Mouse (Mus musculus) adrenal gland, adult 8-10 months (tissue): ENCODE data around the gene G430095P16Rik. TPM values are rescaled to one million over a fixed set of nuclear protein-coding genes. Genes with fewer than 3 reads are reported as not detected.

Experiments
- DNase-seq: peaks from one replicate; pipeline ENCODE4 v3.0.0; 2022
- total RNA-seq, 4 experiments: library from RNA; stranded (reverse); gene quantifications; 2 replicates each; pipeline ENCODE4 v1.2.4; 2022

G430095P16Rik gene
- total RNA-seq, 4 experiments from 2014 or later: 0.52 to 0.73 TPM; not detected in 2

DNA sequence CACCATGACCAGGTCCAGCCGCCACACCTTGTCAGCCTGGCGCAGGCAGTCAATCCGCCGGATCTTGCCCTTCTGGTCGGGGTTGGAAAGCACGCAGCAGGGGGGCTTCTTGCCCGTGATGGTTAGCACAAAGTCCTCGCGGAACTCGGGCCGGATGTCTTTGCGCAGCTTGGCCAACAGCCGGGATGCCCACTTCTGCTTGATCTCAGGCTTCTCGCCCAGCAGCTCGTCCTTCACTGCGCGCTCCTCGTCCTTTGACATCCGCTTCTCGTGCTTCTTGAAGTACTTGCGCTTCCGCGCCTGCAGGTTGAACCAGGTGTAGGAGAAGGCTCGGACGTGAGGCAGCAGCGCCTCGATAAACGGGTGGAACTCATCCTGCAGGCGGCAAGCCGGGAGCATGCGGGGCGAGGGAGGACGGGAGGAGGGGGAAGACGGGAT is 49.2 kb downstream of the G430095P16Rik start:
- DNase-seq: no peak

DNA sequence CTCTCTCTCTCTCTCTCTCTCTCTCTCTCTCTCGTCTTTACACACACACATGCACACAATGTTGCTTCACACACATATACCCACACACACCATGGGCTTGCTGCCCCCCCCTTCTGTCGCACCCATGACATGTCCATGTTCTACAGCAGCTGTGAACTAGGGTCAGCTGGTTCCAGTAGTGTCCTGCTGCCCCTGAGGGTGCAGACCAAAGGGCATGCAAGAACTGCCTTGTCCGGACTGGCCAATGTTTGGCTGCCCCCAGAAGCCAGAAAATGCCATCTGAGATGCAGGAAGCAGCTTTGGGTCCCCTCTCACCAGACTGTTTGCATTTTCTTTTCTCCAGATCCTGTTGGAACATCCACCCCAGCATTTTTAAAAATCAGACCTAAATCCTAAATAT is 49.8 kb downstream of the G430095P16Rik start:
- DNase-seq: no peak

DNA sequence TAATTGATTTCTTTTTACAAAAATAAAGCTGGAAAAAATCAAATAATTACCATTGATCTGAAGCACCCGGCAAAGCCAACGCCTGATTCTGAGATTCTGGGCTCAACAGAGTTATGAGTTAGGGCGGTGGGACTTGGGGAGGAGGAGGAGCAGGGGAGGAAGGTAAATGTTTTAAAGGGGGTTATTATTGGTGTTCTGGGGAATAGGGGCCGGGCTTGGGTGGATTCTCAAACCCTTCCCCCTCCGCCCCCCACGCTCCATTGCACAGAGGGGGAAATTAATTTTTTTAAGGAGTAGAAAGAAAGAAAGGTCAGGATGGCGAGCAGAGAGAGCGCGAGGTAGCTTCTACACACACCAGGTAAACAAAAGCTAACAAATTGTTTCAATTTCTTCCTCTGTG is 50.5 kb downstream of the G430095P16Rik start:
- no peak for DNase-seq

DNA sequence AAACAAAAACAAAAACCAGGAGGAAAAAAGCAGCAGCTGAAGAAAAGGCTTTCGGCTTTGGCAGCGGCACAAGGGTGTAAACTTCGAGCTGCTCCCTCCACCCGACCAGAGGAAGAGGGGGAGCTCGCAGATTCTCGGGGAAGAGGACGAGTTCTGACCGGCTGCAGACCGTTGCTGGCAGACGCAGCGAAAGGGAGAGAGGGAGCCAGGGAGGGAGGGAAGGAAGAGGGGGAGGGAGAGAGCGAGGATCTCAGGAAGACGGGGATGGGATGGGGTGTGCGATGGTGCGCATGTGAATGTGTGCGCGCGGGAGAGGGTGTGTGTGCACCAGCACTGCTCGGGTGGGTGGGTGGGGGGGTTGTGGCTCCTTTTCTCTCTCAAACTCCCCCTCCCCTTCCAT is 51.0 kb downstream of the G430095P16Rik start:
- DNase-seq: peak; percentile 39

DNA sequence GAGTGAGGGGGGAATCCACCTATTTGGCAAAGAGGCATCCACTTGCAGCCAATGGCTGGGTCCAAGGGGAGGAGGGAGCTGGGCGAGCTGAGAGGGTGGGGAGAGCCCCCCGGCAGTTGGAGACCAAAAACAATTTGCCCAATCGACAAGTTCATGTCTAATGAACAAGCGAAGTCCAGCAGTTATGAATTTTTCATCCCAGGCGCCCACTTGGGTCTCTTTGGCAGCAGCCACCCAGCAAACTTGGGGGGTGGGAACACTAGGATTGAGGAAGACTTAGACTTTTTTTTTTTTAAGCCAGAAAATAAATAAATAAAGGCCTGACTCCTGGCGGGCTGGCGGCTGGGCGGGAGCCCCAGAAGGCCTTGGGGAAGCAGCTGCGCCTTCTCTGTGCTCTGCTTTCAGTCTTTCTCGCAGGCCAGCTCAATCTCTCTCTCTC is 51.7 kb downstream of the G430095P16Rik start:
- no peak for DNase-seq

DNA sequence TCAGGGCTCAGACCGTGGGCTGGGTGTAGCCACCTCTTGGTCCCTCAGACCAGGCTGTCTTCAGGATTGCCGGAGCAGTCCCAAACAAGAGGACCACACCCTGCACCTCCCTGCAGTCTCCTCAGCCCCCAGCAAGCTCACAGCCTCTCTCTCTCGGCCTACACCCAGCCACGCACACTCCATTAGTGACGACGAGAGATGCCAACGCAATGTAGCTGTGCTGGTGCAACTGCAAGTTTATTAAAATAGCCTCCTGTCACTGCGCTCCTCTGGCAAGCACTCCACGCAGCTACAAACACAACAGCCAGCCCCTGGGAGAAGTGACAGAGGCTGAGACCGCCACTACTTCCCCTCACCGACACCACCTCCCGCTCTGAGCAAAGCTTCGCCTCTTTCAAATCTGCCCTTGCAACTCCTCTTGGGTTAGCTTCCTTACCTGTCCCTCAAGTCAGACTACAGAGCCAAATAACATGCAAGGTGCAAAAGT is 52.3 kb downstream of the G430095P16Rik start:
- no peak for DNase-seq

DNA sequence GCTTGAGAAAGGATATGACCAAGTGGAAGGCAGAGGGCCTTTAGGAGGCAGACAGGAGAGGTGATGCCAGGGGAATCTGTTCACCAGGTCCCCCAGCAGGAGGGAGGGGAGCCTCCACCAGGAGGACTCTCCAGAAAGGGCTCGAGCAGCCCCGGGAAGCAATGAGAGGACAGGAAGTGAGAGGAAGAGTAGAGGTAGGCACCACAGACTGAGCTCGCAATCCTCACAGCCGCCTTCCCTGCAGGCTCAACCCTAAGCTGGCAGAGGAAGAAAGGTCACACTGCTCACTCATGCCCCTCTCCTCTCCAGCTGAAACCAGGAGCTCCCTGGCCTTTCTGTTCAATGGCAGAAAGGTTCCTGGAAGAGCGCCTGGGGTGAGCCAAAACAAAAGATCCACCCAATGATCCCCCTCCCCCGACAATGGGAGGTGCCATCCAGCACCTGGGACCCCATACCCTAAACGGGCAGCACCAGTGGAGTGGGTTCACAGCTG is 52.9 kb downstream of the G430095P16Rik start:
- no peak for DNase-seq

Other genes starting within 250 kb of the G430095P16Rik start
- gene Ier2, start 60.2 kb upstream of the G430095P16Rik start, total RNA-seq: 10 to 100 TPM; 18.3 to 48.9 (median 22.3) TPM
- 100 to 1,000 TPM in 2 of 4 experiments, 10 to 100 TPM in 2; 75.4 to 109 (median 88.5) TPM for gene Trmt1, start 36.7 kb upstream of the G430095P16Rik start, total RNA-seq
- 10 to 100 TPM; 81.0 to 86.9 (median 83.7) TPM for gene Nacc1, start 35.1 kb upstream of the G430095P16Rik start, total RNA-seq
- 1 to 10 TPM; 3.1 to 5.6 (median 4.2) TPM for gene Lyl1, start 21.6 kb upstream of the G430095P16Rik start, total RNA-seq
- 100 to 1,000 TPM in 3 of 4 experiments, 10 to 100 TPM in 1; 99.6 to 150 (median 117) TPM for gene Nfix, start 77.3 kb downstream of the G430095P16Rik start, total RNA-seq
- gene Dand5, start 99.8 kb downstream of the G430095P16Rik start, total RNA-seq: 10 to 100 TPM; 11.2 to 14.9 (median 12.5) TPM
- 10 to 100 TPM; 63.6 to 68.4 (median 66.2) TPM for gene Gadd45gip1, start 108.5 kb downstream of the G430095P16Rik start, total RNA-seq
- gene Rad23a, start 117.7 kb downstream of the G430095P16Rik start, total RNA-seq: 100 to 1,000 TPM; 107 to 125 (median 111) TPM
- gene Calr, start 123.9 kb downstream of the G430095P16Rik start, total RNA-seq: 100 to 1,000 TPM; 629 to 719 (median 673) TPM
- gene Farsa, start 134.0 kb downstream of the G430095P16Rik start, total RNA-seq: 10 to 100 TPM; 59.9 to 76.8 (median 68.0) TPM
- 1 to 10 TPM; 6.1 to 9.1 (median 7.1) TPM for gene Syce2, start 149.1 kb downstream of the G430095P16Rik start, total RNA-seq
- 10 to 100 TPM; 51.9 to 66.4 (median 60.4) TPM for gene Gcdh, start 170.9 kb downstream of the G430095P16Rik start, total RNA-seq
- gene Klf1, start 178.9 kb downstream of the G430095P16Rik start, total RNA-seq: under 1 TPM in 2 of 4 experiments, not detected in 2; 0.22 to 0.24 TPM
- gene Dnase2a, start 185.6 kb downstream of the G430095P16Rik start, total RNA-seq: 10 to 100 TPM; 12.5 to 28.7 (median 22.2) TPM
- gene Mast1, start 214.4 kb downstream of the G430095P16Rik start, total RNA-seq: 1 to 10 TPM; 2.1 to 9.2 (median 5.9) TPM
- gene Rtbdn, start 224.0 kb downstream of the G430095P16Rik start, total RNA-seq: under 1 TPM in 2 of 4 experiments, not detected in 2; 0.28 to 0.40 TPM
- gene Gm49661, start 246.4 kb downstream of the G430095P16Rik start, total RNA-seq: 1 to 10 TPM in 2 of 4 experiments, not detected in 2; 1.7 to 2.3 TPM
- 100 to 1,000 TPM; 651 to 758 (median 708) TPM for gene Prdx2, start 246.6 kb downstream of the G430095P16Rik start, total RNA-seq
- gene Rnaseh2a, start 246.8 kb downstream of the G430095P16Rik start, total RNA-seq: 100 to 1,000 TPM in 3 of 4 experiments, 10 to 100 TPM in 1; 89.0 to 142 (median 110) TPM